Mouse (Mus musculus): ENCODE measurements at regions not wholly inside any gene's neighbourhood (a gene's known extent, or its start where the extent isn't known, plus 50 kb on each side); places are given as distances from the start of the nearest gene placed in this dataset.

DNA sequence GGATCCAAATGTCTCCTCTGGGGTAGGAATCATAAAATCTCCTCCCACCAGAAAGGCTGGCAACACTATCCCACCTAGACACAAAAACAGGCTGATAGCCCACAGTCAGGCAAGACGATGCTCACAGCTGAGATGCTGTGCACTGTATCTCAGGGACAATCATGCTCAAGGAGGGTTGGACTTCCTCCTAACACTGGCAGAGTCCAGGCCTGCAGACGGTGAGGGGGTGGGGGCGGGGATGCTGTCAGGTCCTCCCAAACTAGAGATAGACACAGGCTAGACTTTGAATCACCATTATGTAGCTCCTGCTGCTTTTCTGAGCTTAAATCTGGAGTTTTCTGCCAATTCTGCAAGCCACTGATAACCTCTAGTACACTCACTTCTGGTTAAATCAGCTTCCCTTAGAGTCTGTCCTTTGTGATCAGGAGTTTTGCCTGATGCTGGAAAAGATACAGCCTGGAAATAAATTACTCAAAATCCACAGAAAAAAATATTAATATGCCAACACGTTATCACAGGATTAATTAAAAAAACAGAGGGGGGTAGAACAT lies 445.1 kb upstream of the Smim15 start:
- TF ChIP-seq TAL1 (IDR thresholded peaks at IDR 0.05; ENCODE audit: low read length): peak; percentile 61
- no peak for TF ChIP-seq USF1 (IDR thresholded peaks at IDR 0.05; ENCODE audit: low read depth, low read length)
- peak; percentile 65; the same call in 1 of the 2 replicates for TF ChIP-seq TCF12 (IDR thresholded peaks at IDR 0.05; ENCODE audit: low read depth, low read length)
- no peak for TF ChIP-seq MYB (IDR thresholded peaks at IDR 0.05; ENCODE audit: low read depth, low read length)
- no peak for TF ChIP-seq UBTF (IDR thresholded peaks at IDR 0.05; ENCODE audit: borderline replicate concordance, insufficient read depth, low read depth, low read length)
- TF ChIP-seq CTCF (IDR thresholded peaks at IDR 0.05 in 2 of 3, conservative IDR thresholded peaks at IDR 0.05 in 1 of 3; ENCODE audit: control insufficient read depth in 1 of 3, insufficient read depth in 1 of 3, low read depth in 2 of 3, low read length in 3 of 3, poor library complexity in 1 of 3, severe bottlenecking in 1 of 3): no peak
- peak; percentile 54 to 68; a peak in 3 of 4 replicates for TF ChIP-seq EP300 (IDR thresholded peaks at IDR 0.05; ENCODE audit: low read depth in 1 of 2, low read length in 2 of 2)
- no peak for TF ChIP-seq POLR2A (IDR thresholded peaks at IDR 0.05; ENCODE audit: control insufficient read depth in 1 of 2, insufficient read depth in 1 of 2, low read depth in 1 of 2, low read length in 2 of 2, poor library complexity in 1 of 2)
